Mouse (Mus musculus): ENCODE data around the gene Slc25a30. TPM values are rescaled to one million over a fixed set of nuclear protein-coding genes. Genes with fewer than 3 reads are reported as not detected.

Slc25a30 gene
- total and polyA plus RNA-seq, 2 experiments from 2014 or later, result 7.0 to 27.4 TPM

DNA sequence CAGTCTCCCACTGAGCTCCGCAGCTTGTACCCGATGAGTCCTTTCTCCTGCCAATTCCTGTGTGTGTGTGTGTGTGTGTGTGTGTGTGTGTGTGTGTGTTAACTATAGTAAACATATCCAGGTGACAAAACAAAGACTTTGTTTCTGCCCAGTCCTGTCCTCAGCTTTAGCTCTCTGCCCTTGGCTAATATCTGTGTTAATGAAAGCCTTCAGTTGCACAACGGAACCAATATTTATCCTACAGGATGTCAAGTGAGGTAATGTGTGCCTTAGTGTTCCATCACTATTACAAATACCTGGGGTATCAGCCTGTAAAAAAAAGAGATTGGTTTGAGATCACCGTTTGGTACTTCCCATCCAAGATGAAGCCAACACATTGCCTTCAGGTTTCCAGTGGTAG lies 6.3 kb upstream of the Slc25a30 start:
- no peak for TF ChIP-seq CTCF (IDR thresholded peaks at IDR 0.05; ENCODE audit: low read depth)
- Histone ChIP-seq H3K9me3 (ENCODE audit: low read length) (no peaks in the 10 kb centered on the region), H3K4me1 (ENCODE audit: insufficient read depth) (no peaks in the 10 kb centered on the region), H3K36me3 (ENCODE audit: insufficient read depth) (no peaks in the 10 kb centered on the region), H3K27ac (ENCODE audit: low read depth, low read length) (no peak overlapping the region), H3K4me3 (ENCODE audit: low read depth, low read length) (no peak overlapping the region), H3K4me2 (ENCODE audit: low read depth) (no peak overlapping the region), H3K27me3 (ENCODE audit: insufficient read depth, low read length) (0 out of 2 replicates have a peak, but pooled peaks cover 4% of the 10 kb centered on the region), H3K9ac (no peak overlapping the region)
- WGBS, result 98% methylated on average over 4 of the region's 4 CpGs
- no peak for DNase-seq
- ATAC-seq, result no peak

DNA sequence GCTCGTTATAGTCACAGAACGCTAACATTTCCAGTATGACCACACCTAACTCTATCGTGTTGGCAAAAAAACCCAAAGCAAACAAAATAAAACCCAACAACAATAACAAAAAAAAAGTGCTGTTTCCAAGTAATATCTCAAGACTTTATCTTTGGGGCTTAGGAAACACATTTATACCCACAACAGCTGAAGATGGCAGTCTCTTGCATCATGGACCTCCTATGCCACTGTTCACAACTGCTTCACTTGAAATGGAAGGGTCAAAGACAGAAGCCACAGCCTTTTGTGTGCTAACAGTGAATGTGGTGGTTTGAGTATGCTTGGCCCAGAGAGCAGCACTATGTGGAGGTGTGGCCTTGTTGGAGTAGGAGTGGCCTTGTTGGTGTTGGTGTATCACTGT lies 4.5 kb upstream of the Slc25a30 start:
- 82% methylated on average over 3 of the region's 3 CpGs for WGBS

DNA sequence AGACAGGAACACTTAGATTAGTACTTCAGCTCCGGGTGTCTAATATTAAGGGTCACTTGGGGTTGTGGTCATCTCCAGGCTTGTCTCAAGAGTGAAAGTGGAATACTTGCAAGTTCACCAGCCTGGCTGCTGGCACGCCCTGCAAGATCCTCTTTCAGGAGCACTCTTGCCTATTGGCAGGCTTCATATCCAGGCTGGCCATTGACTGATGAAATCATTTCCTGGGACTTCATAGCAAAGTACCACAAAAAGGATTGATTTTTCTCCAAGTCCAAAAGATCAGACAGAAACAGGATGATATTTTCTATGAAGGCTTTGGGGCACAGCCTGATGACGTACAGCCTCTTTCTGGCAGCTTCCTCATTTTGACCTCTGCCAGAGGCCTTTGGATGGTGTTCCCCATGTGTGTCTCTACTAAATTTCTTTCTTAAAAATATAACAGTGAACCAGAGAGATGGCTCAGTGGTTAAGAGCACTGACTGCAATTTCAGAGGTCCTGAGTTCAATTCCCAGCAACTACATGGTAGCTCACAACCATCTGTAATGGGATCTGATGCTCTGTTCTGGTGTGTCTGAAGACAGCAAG lies 3.7 kb upstream of the Slc25a30 start:
- Histone ChIP-seq H3K27ac (ENCODE audit: low read depth, low read length) (no peak overlapping the region), H3K9ac (no peak overlapping the region), H3K4me3 (ENCODE audit: low read depth, low read length) (no peak overlapping the region), H3K9me3 (ENCODE audit: low read length) (no peaks in the 10 kb centered on the region), H3K4me1 (ENCODE audit: insufficient read depth) (no peaks in the 10 kb centered on the region), H3K36me3 (ENCODE audit: insufficient read depth) (no peaks in the 10 kb centered on the region), H3K27me3 (ENCODE audit: insufficient read depth, low read length) (0 out of 2 replicates have a peak, but pooled peaks cover 4% of the 10 kb centered on the region), H3K4me2 (ENCODE audit: low read depth) (no peak overlapping the region)
- 90% methylated on average over 3 of the region's 3 CpGs for WGBS
- no peak for TF ChIP-seq CTCF (IDR thresholded peaks at IDR 0.05; ENCODE audit: low read depth)
- DNase-seq, result no peak
- ATAC-seq, result no peak

More for the DNA sequence above, 4.5 kb upstream of the Slc25a30 start:
- no peak for TF ChIP-seq CTCF (IDR thresholded peaks at IDR 0.05; ENCODE audit: low read depth)
- no peak overlapping the region for H3K4me3 ChIP-seq (ENCODE audit: low read depth, low read length)
- H3K9ac ChIP-seq, result no peak overlapping the region
- no peaks in the 10 kb centered on the region for H3K9me3 ChIP-seq (ENCODE audit: low read length)
- DNase-seq (no peak), ATAC-seq (no peak)
- H3K4me1 ChIP-seq (ENCODE audit: insufficient read depth), result no peaks in the 10 kb centered on the region
- 0 out of 2 replicates have a peak, but pooled peaks cover 4% of the 10 kb centered on the region for H3K27me3 ChIP-seq (ENCODE audit: insufficient read depth, low read length)
- H3K4me2 ChIP-seq (ENCODE audit: low read depth), result no peak overlapping the region
- no peak overlapping the region for H3K27ac ChIP-seq (ENCODE audit: low read depth, low read length)
- H3K36me3 ChIP-seq (ENCODE audit: insufficient read depth), result no peaks in the 10 kb centered on the region

DNA sequence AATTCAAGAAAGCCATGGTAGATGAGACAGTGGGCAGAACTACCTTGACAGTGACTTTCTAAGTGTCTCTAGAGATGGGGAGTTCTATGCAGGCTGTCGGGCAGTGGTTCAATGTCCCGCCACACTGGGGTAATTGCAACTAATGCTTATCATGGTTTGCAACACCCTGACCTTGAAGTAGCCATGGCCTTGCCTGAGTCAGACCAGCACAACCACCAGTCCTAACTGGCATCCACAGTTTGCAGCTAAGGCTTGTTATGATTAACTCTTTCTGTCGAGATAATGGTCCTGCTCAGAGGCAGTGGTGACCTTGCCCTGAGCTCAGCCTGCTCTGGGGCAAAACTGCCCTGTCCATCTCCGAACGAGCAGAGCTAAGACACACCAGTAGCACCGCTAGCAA lies 2.5 kb upstream of the Slc25a30 start:
- Histone ChIP-seq H3K27me3 (ENCODE audit: insufficient read depth, low read length) (0 out of 2 replicates have a peak, but pooled peaks cover 4% of the 10 kb centered on the region), H3K9ac (no peak overlapping the region), H3K4me3 (ENCODE audit: low read depth, low read length) (no peak overlapping the region), H3K4me1 (ENCODE audit: insufficient read depth) (no peaks in the 10 kb centered on the region), H3K9me3 (ENCODE audit: low read length) (no peaks in the 10 kb centered on the region), H3K4me2 (ENCODE audit: low read depth) (no peak overlapping the region), H3K36me3 (ENCODE audit: insufficient read depth) (no peaks in the 10 kb centered on the region), H3K27ac (ENCODE audit: low read depth, low read length) (no peak overlapping the region)
- 91% methylated on average over 6 of the region's 6 CpGs for WGBS
- DNase-seq, result no peak
- TF ChIP-seq CTCF (IDR thresholded peaks at IDR 0.05; ENCODE audit: low read depth), result no peak
- no peak for ATAC-seq

DNA sequence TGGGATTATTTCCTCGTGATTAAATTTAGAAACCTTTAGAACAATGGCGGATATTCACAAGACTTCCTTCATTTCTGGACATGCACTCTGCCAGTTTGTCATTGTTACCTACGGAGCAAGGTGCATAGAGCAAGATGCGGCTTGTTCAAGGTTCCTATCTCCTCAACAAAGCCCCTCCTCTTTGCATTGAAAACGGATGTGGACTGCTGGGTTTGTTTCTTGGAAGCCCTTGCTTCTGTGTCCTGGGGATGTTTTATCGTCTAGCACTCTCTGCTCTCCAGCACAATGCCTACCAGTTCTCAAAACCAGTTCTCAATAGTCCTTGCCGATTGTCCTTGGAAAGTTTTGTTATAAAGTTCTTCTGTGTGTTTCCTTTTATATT lies 948 bp upstream of the Slc25a30 start:
- no peak for TF ChIP-seq CTCF (IDR thresholded peaks at IDR 0.05; ENCODE audit: low read depth)
- Histone ChIP-seq H3K27me3 (ENCODE audit: insufficient read depth, low read length) (0 out of 2 replicates have a peak, but pooled peaks cover 4% of the 10 kb centered on the region), H3K9ac (no peak overlapping the region), H3K36me3 (ENCODE audit: insufficient read depth) (no peaks in the 10 kb centered on the region), H3K4me1 (ENCODE audit: insufficient read depth) (no peaks in the 10 kb centered on the region), H3K4me2 (ENCODE audit: low read depth) (peak overlapping the region; percentile 71), H3K27ac (ENCODE audit: low read depth, low read length) (no peak overlapping the region), H3K9me3 (ENCODE audit: low read length) (no peaks in the 10 kb centered on the region), H3K4me3 (ENCODE audit: low read depth, low read length) (no peak overlapping the region; the same call in 1 of the 2 replicates)
- ATAC-seq, result no peak
- 40% methylated on average over 7 of the region's 7 CpGs for WGBS
- no peak for DNase-seq

DNA sequence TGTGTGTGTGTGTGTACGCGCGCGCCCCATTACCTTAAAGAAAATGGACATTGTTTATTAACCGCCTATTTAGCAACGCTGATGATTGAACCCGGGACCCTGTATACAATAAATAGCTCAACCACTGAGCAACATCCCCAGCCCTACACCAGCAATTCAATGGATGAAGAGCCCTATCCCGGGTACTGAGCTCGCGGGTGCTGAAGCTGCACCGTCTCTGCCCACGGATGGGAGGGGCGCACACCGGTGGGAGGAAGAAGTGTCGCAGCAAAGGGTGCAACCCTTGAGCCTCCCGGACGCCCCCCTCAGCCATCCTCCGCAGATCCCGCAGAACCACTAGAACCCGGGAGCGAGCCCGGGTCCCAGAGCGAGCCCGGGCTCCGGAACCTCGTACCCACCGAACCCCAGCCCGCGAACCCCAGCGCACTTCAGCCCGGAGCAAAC lies 391 bp downstream of the Slc25a30 start:
- peak; percentile 10; the same call in 1 of the 2 replicates for TF ChIP-seq CTCF (IDR thresholded peaks at IDR 0.05; ENCODE audit: low read depth)
- H3K4me1 ChIP-seq (ENCODE audit: insufficient read depth), result no peaks in the 10 kb centered on the region
- H3K36me3 ChIP-seq (ENCODE audit: insufficient read depth), result no peaks in the 10 kb centered on the region
- H3K27me3 ChIP-seq (ENCODE audit: insufficient read depth, low read length), result 0 out of 2 replicates have a peak, but pooled peaks cover 4% of the 10 kb centered on the region
- peak overlapping the region; percentile 95 for H3K27ac ChIP-seq (ENCODE audit: low read depth, low read length)
- peak overlapping the region; percentile 71 for H3K4me2 ChIP-seq (ENCODE audit: low read depth)
- H3K4me3 ChIP-seq (ENCODE audit: low read depth, low read length), result peak overlapping the region; percentile 88
- ATAC-seq, result peak; percentile 74
- H3K9ac ChIP-seq, result peak overlapping the region; percentile 81
- no peak for DNase-seq
- no peaks in the 10 kb centered on the region for H3K9me3 ChIP-seq (ENCODE audit: low read length)
- 2% methylated on average over 31 of the region's 31 CpGs for WGBS

DNA sequence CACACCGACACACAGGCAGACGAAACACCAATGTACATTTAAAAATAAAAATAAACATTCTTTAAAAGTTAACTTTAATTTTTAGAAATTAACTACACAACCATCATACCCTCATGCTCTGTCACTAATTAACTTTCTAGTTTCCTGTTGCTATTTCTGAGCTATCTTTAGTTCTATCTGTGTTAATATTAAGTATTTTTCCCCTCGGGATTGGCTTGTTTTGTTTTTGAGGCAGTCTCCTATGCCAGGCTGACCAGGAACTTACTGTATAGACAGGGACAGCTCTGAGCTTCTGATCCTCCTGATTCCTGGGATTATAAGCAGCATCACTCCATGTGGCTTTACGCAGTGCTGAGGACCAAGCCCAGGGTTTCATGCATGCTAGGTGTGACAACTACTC lies 6.9 kb downstream of the Slc25a30 start:
- H3K4me1 ChIP-seq (ENCODE audit: insufficient read depth), result no peaks in the 10 kb centered on the region

More for the DNA sequence above, 6.9 kb downstream of the Slc25a30 start:
- Histone ChIP-seq H3K9ac (no peak overlapping the region), H3K4me3 (ENCODE audit: low read depth, low read length) (no peak overlapping the region), H3K4me2 (ENCODE audit: low read depth) (no peak overlapping the region), H3K36me3 (ENCODE audit: insufficient read depth) (peaks cover 7% of the 10 kb centered on the region; the same call in 1 of the 2 replicates), H3K9me3 (ENCODE audit: low read length) (no peaks in the 10 kb centered on the region), H3K27me3 (ENCODE audit: insufficient read depth, low read length) (no peaks in the 10 kb centered on the region), H3K27ac (ENCODE audit: low read depth, low read length) (no peak overlapping the region)
- ATAC-seq (no peak), DNase-seq (no peak)
- TF ChIP-seq CTCF (IDR thresholded peaks at IDR 0.05; ENCODE audit: low read depth), result no peak
- 94% methylated on average over 4 of the region's 4 CpGs for WGBS
